Mouse (Mus musculus) liver, adult (tissue): Measurements from ENCODE around the gene Rnf186.

Source experiments
- GATA4 ChIP-seq: IDR thresholded peaks from 2 replicates; pipeline ENCODE4 v1.6.1; 2014; ENCODE audit warnings: mild to moderate bottlenecking, low read length; ENCODE audit not compliant: insufficient replicate concordance

The Rnf186 gene

GRCm38 (mm10) chr4:138966866-138967265 lies at the start of gene Rnf186:
Rnf186 (plus strand) TSS chr4:138967112.
- TF ChIP-seq GATA4 = no peak

GRCm38 (mm10) chr4:138917282-138917681 lies 49.6 kb upstream of the Rnf186 start:
- no peak for TF ChIP-seq GATA4

GRCm38 (mm10) chr4:138921254-138922130 lies 45.4 kb upstream of the Rnf186 start:
- TF ChIP-seq GATA4 = no peak

DNA sequence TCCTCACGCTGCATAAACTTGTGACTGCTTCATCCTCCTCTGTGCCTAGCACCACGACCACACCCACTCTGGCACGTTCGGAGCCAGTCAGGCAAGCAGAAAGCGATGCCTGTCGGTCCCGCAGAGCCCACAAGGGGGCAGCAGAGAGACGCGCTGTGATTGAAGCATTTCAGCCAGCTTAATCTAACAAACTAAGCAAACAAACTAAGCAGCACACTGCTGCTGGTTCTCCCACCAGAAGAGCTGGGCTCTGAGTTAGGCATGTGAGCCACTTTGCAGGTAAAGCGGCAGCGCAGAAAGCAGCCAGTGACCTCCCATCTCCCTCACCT lies 44.8 kb upstream of the Rnf186 start:
- no peak for TF ChIP-seq GATA4

- no peak for TF ChIP-seq GATA4
Observed at GRCm38 (mm10) chr4:138925561-138925960, 41.4 kb upstream of the Rnf186 start.

GRCm38 (mm10) chr4:138933862-138934261 lies 33.0 kb upstream of the Rnf186 start:
- TF ChIP-seq GATA4 = no peak

DNA sequence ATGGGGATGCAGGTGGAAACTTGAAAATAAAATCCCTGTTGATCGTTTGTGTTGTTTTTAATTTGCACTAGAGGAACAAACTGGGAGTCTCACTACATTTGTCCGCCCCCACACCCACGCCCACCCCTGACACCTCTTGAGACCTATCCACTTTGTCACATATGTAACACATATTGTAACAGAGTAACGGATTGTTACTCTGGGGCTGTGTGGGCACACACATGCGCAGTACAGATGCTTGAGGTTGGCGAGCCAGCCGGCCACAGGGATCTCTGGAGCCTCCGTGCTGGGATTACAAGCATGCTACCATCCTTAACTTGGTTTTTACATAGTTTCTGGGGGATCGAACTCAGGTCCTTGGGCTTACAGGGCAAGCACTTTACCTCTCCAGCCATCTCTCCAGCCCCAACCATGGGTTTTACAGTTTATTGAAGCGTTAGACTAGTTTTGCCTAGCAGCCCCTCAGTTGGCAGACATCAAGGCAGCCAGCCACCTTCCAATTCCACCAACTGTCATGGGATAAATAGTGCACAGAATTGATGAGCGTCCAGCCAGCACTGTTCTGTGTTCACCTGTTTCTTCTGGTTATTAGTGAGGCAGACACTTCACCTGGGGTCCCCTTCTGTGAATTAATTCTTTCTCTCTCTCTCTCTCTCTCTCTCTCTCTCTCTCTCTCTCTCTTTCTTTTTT lies 32.3 kb upstream of the Rnf186 start:
- no peak for TF ChIP-seq GATA4

GRCm38 (mm10) chr4:138938495-138939269 lies 28.2 kb upstream of the Rnf186 start:
- TF ChIP-seq GATA4 = no peak

- no peak for TF ChIP-seq GATA4
Observed at GRCm38 (mm10) chr4:138939481-138939880, 27.4 kb upstream of the Rnf186 start.

GRCm38 (mm10) chr4:138941401-138941800 lies 25.5 kb upstream of the Rnf186 start:
- TF ChIP-seq GATA4 = no peak

DNA sequence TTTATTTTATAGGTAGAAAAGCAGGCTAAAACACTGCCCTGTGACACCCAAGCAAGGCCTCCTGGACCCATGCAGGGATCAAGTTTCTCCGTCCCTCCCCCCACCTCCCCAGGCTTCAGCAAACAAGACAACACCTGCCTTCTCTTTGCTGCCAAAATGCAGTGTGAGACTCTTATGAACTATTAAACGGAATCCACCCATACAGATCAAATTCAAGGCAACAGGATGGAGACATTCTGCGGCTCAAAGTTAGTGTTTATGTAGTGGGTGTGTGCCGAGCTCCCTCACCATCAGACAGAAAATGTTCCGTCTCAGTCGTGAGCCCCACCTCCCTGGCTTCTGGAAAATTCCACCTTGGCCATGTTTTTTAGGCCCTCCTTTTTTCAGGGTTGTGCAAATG lies 24.9 kb upstream of the Rnf186 start:
- no peak for TF ChIP-seq GATA4

DNA sequence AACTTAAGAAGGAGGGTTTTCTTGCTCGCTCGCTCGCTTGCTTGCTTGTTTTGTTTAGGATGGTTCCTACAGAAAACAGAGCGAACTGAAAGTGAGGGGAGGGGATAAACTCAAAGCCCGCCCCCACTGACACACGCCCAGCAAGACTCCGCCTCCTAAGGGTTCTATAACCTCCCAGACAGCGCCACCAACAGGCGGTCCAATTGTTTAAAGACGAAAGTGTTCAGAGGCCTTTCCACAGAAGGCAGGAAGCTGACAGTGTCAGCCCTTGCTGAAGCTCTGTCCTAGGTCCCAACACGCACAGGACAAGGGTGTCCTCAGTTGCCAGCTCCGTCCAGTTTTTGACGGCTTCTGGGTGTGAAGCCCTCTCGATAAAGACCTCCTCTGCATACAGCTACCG lies 23.2 kb upstream of the Rnf186 start:
- no peak for TF ChIP-seq GATA4

DNA sequence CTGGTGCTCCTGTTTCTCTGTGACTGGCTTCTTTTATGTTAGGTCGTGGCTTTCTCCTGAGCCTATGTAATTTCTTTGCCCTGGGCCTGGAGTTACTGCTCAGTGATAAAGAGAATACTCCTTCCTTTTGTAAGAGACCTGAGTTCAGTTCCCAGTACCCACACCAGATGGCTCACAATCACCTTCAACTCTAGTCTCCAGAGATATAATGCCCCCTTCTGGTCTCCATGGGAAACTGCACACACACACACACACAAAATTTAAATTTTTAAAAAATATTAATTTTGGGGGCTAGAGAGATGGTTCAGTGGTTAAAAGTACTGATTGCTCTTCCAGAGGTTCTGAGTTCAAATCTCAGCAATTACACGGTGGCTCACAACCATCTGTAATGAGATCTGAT lies 18.7 kb upstream of the Rnf186 start:
- TF ChIP-seq GATA4 = no peak

DNA sequence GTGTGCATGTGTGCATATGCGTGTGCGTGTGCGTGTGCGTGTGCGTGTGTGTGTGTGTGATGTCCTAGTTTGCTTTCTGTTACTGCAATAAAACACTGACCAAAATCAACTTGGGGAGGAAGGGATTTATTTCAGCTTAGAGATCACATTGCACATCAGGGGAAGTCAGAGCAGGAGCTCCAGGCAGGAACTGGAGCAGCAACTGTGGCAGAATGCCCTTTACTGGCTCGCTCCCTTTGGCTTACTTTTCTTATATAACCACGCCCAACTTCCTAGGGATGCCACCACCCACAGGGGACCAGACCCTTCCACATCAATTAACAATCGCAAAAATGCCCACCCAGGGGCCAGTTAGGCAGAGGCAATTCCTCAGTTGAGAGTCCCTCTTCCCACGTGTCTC lies 8.3 kb upstream of the Rnf186 start:
- no peak for TF ChIP-seq GATA4

DNA sequence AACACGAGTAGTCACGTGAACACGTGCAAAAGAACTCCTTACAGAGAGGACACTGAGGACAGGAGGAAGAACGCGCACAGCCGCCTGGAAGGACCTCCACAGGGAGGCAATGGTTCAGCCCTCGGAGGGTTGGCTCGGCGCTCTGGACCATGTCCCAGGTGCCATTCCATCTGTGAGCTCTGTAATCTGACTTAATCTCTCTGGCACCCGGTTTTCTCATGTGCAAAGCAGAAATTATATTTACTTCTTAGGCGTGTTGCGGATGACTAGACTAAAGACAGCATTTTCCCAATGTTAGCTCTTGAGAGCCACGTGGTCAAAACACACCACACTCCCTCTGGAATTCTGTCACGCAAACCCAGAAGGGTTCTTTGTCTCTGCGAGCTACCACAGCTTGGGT lies 7.8 kb upstream of the Rnf186 start:
- TF ChIP-seq GATA4 = no peak

GRCm38 (mm10) chr4:138959926-138960325 lies 7.0 kb upstream of the Rnf186 start:
- no peak for TF ChIP-seq GATA4
